8 mouse cellular contexts compared by ENCODE assay signal in the genomic region with DNA sequence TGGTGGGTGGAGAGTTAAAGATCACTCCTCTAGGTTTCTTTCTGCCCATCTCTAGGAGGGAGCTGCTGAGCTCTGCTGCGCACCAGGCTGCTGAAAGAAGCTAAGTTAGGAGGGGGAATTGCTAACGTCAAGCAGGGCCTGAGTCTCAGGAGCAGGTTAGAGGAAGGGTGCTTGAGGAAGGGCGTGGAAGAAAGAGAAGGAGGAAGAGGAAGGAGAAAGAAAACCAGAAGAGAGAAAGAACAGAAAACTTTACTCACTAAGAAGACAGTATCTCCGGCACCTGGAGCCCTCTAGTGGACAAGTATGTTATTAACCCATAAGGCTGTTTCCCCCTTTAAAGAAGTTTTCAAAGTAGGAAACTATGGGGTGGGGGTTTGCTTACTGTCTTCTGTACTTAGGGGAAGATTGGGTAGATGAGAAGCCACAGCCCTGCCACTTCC. TPM values are rescaled to one million over a fixed set of nuclear protein-coding genes. Genes with fewer than 3 reads are reported as not detected.
DNase-seq lines count a peak whose midpoint lies in the region; ATAC-seq and TF ChIP-seq lines count a peak whose summit lies in the region.

No protein-coding gene starts in this region.

- 20% methylated on average over 4 of the region's 4 CpGs for WGBS in heart, embryonic 10.5 days
- 29% methylated on average over 4 of the region's 4 CpGs for WGBS in forebrain, embryonic 15.5 days

- no peak overlapping the region for H3ac ChIP-seq in myocyte (ENCODE audit: control insufficient read depth, insufficient read length)

- no peak for TF ChIP-seq POLR2A in myocyte (IDR thresholded peaks at IDR 0.05; ENCODE audit: insufficient read length, low read depth)

- no peaks in the 10 kb centered on the region for H3K27me3 ChIP-seq in heart, embryonic 10.5 days (ENCODE audit: insufficient read depth, poor library complexity, severe bottlenecking)
- H3K27me3 ChIP-seq in G1E (ENCODE audit: insufficient read depth, low read length): no peaks in the 10 kb centered on the region; the same call in 1 of the 2 replicates
- H3K27me3 ChIP-seq in forebrain, embryonic 15.5 days: no peaks in the 10 kb centered on the region
- H3K27me3 ChIP-seq in myocyte (ENCODE audit: control insufficient read depth, insufficient read depth, insufficient read length): no peaks in the 10 kb centered on the region

- H3K4me3 ChIP-seq in heart, embryonic 10.5 days: no peak overlapping the region
- H3K4me3 ChIP-seq in G1E (ENCODE audit: low read depth, low read length): no peak overlapping the region
- H3K4me3 ChIP-seq in forebrain, embryonic 15.5 days: no peak overlapping the region
- no peak overlapping the region for H3K4me3 ChIP-seq in myocyte

- intact Hi-C loops in gastrocnemius, postnatal 36 days (cut with DNase I): loop anchor here (2.0 kb wide), 1 partner anchor 86 kb away; no protein-coding TSS in a partner anchor

- no peak overlapping the region for H3K27ac ChIP-seq in heart, embryonic 10.5 days
- no peak overlapping the region for H3K27ac ChIP-seq in forebrain, embryonic 15.5 days (replicated peaks)

- 0 out of 2 replicates have a peak, but pooled peaks have one; percentile 24 for TF ChIP-seq CTCF in G1E (IDR thresholded peaks at IDR 0.05; ENCODE audit: low read depth, low read length)

- H3K9me3 ChIP-seq in heart, embryonic 10.5 days: no peaks in the 10 kb centered on the region
- H3K9me3 ChIP-seq in G1E (replicated peaks): no peaks in the 10 kb centered on the region
- H3K9me3 ChIP-seq in forebrain, embryonic 15.5 days: no peaks in the 10 kb centered on the region

- no peak overlapping the region for H3K9ac ChIP-seq in forebrain, embryonic 15.5 days (replicated peaks)

- H3K36me3 ChIP-seq in heart, embryonic 10.5 days: peaks cover 36% of the 10 kb centered on the region
- H3K36me3 ChIP-seq in G1E (replicated peaks): no peaks in the 10 kb centered on the region
- H3K36me3 ChIP-seq in forebrain, embryonic 15.5 days: peaks cover 19% of the 10 kb centered on the region
- peaks cover 11% of the 10 kb centered on the region for H3K36me3 ChIP-seq in myocyte (ENCODE audit: control insufficient read depth, insufficient read depth)

- no peak overlapping the region for H3K4me2 ChIP-seq in forebrain, embryonic 15.5 days (replicated peaks)
- H3K4me2 ChIP-seq in myocyte (ENCODE audit: low read depth): peak overlapping the region; percentile 50

- H3K4me1 ChIP-seq in heart, embryonic 10.5 days: no peaks in the 10 kb centered on the region
- peaks cover 3% of the 10 kb centered on the region; the same call in 1 of the 2 replicates for H3K4me1 ChIP-seq in G1E (ENCODE audit: insufficient read depth, low read depth, low read length)
- H3K4me1 ChIP-seq in forebrain, embryonic 15.5 days: no peaks in the 10 kb centered on the region

- ATAC-seq in G1E (ENCODE audit: extremely low read depth, insufficient number of reproducible peaks, low FRiP score, poor library complexity, severe bottlenecking): peak; percentile 40; the same call in 1 of the 2 replicates
- ATAC-seq in forebrain, embryonic 15.5 days (replicated peaks): peak; percentile 40; the same call in 1 of the 2 replicates

- no peaks in the 10 kb centered on the region for H3K79me2 ChIP-seq in myocyte (ENCODE audit: control insufficient read depth, insufficient read depth)

- DNase-seq in heart, adult 8-10 months (ENCODE audit: low spot score): peak; percentile 38
- no peak for DNase-seq in heart, embryonic 10.5 days (ENCODE audit: low spot score)
- peak; percentile 11 for DNase-seq in G1E (ENCODE audit: low spot score)
- peak; percentile 32 for DNase-seq in kidney, postnatal 14 days
- no peak for DNase-seq in gastrocnemius, postnatal 36 days
- DNase-seq in cerebellum, adult 8-10 months: no peak

TF ChIP-seq in myocyte, 11 proteins besides CTCF, POLR2A, EP300 and RAD21:
- TF ChIP-seq POLR2AphosphoS2 (IDR thresholded peaks at IDR 0.05; ENCODE audit: insufficient read length, low read depth) (no peak), TCF12 (IDR thresholded peaks at IDR 0.05; ENCODE audit: insufficient read depth, poor library complexity, severe bottlenecking) (no peak)
TF ChIP-seq in myocyte: peak in this region for 0.

RNA-seq across cellular contexts. Expression of gene Oxct1, which starts 16.9 kb away (rescaled TPM):
- 1,000 to 10,000 TPM; 1,258 to 1,664 (median 1,451) TPM for total RNA-seq in heart, adult 8-10 months (2022)
- polyA plus RNA-seq in heart, embryonic 10.5 days (2016; fragmentation: Nextera tagmentation; extraction: Ambion mirVana): 159 and 217 TPM in 2 replicates
- 14.0 and 14.3 TPM in 2 replicates for total RNA-seq in G1E (2014; fragmentation: Nextera tagmentation)
- total RNA-seq in G1E (2017): 61.9 and 64.4 TPM in 2 replicates
- 5.6 and 6.5 TPM in 2 replicates for polyA plus RNA-seq in G1E (2012)
- 257 and 282 TPM in 2 replicates for polyA plus RNA-seq in forebrain, embryonic 15.5 days (2015; fragmentation: Nextera tagmentation; extraction: Ambion mirVana)
- 40.4 TPM for polyA plus RNA-seq in myocyte (2012; fragmentation: generic; extraction: Trizol)
- total RNA-seq in gastrocnemius, postnatal 36 days (2021): 100 to 1,000 TPM; 333 to 385 TPM

RNA-seq across cellular contexts. Expression of gene AW549877, which starts 47.5 kb away (rescaled TPM):
- total RNA-seq in heart, adult 8-10 months (2022): 10 to 100 TPM; 15.3 to 25.6 (median 19.9) TPM
- polyA plus RNA-seq in heart, embryonic 10.5 days (2016; fragmentation: Nextera tagmentation; extraction: Ambion mirVana): 32.4 and 39.0 TPM in 2 replicates
- total RNA-seq in G1E (2014; fragmentation: Nextera tagmentation) (97.1 and 110 TPM in 2 replicates), G1E (2017) (25.4 and 30.9 TPM in 2 replicates)
- polyA plus RNA-seq in G1E (2012) (1.4 and 1.8 TPM in 2 replicates), myocyte (2012; fragmentation: generic; extraction: Trizol) (5.9 TPM)
- 33.9 and 35.8 TPM in 2 replicates for polyA plus RNA-seq in forebrain, embryonic 15.5 days (2015; fragmentation: Nextera tagmentation; extraction: Ambion mirVana)
- total RNA-seq in gastrocnemius, postnatal 36 days (2021): 10 to 100 TPM in 1 of 2 experiments, 1 to 10 TPM in 1; 9.6 to 10.7 TPM

Comparison
In these comparisons a context has a peak if more than half of its experiments do, and no peak if none do; other contexts are left out.
1. DNase-seq: peak in heart, adult 8-10 months (single experiment), G1E (single experiment) and kidney, postnatal 14 days (single experiment); none in heart, embryonic 10.5 days (single experiment), gastrocnemius, postnatal 36 days (0 of 2) and cerebellum, adult 8-10 months (single experiment).